Mouse (Mus musculus): ENCODE measurements around the gene 5530401A14Rik. TPM values are rescaled to one million over a fixed set of nuclear protein-coding genes. Genes with fewer than 3 reads are reported as not detected.

The 5530401A14Rik gene
- polyA plus RNA-seq, 1 experiment from 2014 or later, result 0.30 TPM

- H3K4me3 ChIP-seq, result no peak overlapping the region
- H3K36me3 ChIP-seq, result no peaks in the 10 kb centered on the region
- H3K4me2 ChIP-seq, result no peak overlapping the region
- no peaks in the 10 kb centered on the region for H3K27me3 ChIP-seq
- H3K9ac ChIP-seq, result no peak overlapping the region
- 91% methylated on average over 6 of the region's 6 CpGs for WGBS
- 0 out of 2 replicates have a peak overlapping the region, but pooled peaks have one; percentile 86 for H3K27ac ChIP-seq
- peaks cover 22% of the 10 kb centered on the region for H3K4me1 ChIP-seq (replicated peaks)
- ATAC-seq (ENCODE audit: low FRiP score), result no peak
- no peaks in the 10 kb centered on the region for H3K9me3 ChIP-seq
These were observed 36.0 kb downstream of the 5530401A14Rik start for GRCm38 (mm10) chr11:81896511-81896910.

- Histone ChIP-seq H3K9ac (peak overlapping the region; percentile 56), H3K27me3 (no peaks in the 10 kb centered on the region), H3K4me2 (peak overlapping the region; percentile 23; the same call in 1 of the 2 replicates), H3K36me3 (no peaks in the 10 kb centered on the region), H3K27ac (peak overlapping the region; percentile 86), H3K4me1 (replicated peaks) (peaks cover 22% of the 10 kb centered on the region), H3K9me3 (no peaks in the 10 kb centered on the region), H3K4me3 (no peak overlapping the region)
- peak; percentile 73 for ATAC-seq (ENCODE audit: low FRiP score)
- WGBS, result 2% methylated on average over 8 of the region's 8 CpGs
These were observed 37.3 kb downstream of the 5530401A14Rik start for GRCm38 (mm10) chr11:81897547-81898354.

GRCm38 (mm10) chr11:81902318-81902717 lies 41.8 kb downstream of the 5530401A14Rik start:
- H3K4me2 ChIP-seq, result no peak overlapping the region
- H3K4me1 ChIP-seq (replicated peaks), result peaks cover 13% of the 10 kb centered on the region
- ATAC-seq (ENCODE audit: low FRiP score), result no peak
- H3K4me3 ChIP-seq, result no peak overlapping the region
- no peaks in the 10 kb centered on the region for H3K27me3 ChIP-seq
- no peak overlapping the region for H3K9ac ChIP-seq
- H3K27ac ChIP-seq, result no peak overlapping the region
- no peaks in the 10 kb centered on the region for H3K9me3 ChIP-seq
- H3K36me3 ChIP-seq, result no peaks in the 10 kb centered on the region

GRCm38 (mm10) chr11:81908760-81909159 lies 48.3 kb downstream of the 5530401A14Rik start:
- H3K27ac ChIP-seq, result no peak overlapping the region
- WGBS, result 91% methylated on average over 1 of the region's 1 CpGs

GRCm38 (mm10) chr11:81909397-81909894 lies 49.0 kb downstream of the 5530401A14Rik start:
- Histone ChIP-seq H3K4me2 (no peak overlapping the region), H3K27ac (no peak overlapping the region), H3K9me3 (no peaks in the 10 kb centered on the region), H3K4me1 (replicated peaks) (no peaks in the 10 kb centered on the region), H3K9ac (no peak overlapping the region), H3K4me3 (no peak overlapping the region), H3K27me3 (no peaks in the 10 kb centered on the region), H3K36me3 (no peaks in the 10 kb centered on the region)
- no peak for ATAC-seq (ENCODE audit: low FRiP score)
- WGBS, result 81% methylated on average over 5 of the region's 5 CpGs

More at GRCm38 (mm10) chr11:81908760-81909159, 48.3 kb downstream of the 5530401A14Rik start:
- Histone ChIP-seq H3K4me1 (replicated peaks) (no peaks in the 10 kb centered on the region), H3K27me3 (no peaks in the 10 kb centered on the region), H3K4me3 (no peak overlapping the region), H3K36me3 (no peaks in the 10 kb centered on the region), H3K9ac (no peak overlapping the region), H3K9me3 (no peaks in the 10 kb centered on the region), H3K4me2 (no peak overlapping the region)
- no peak for ATAC-seq (ENCODE audit: low FRiP score)

GRCm38 (mm10) chr11:81913071-81913470 lies 52.6 kb downstream of the 5530401A14Rik start:
- WGBS, result 84% methylated on average over 4 of the region's 4 CpGs
- ATAC-seq (ENCODE audit: low FRiP score), result no peak
- no peaks in the 10 kb centered on the region for H3K27me3 ChIP-seq

GRCm38 (mm10) chr11:81915501-81915900 lies 55.0 kb downstream of the 5530401A14Rik start:
- Histone ChIP-seq H3K4me2 (no peak overlapping the region), H3K9ac (peak overlapping the region; percentile 46; the same call in 1 of the 2 replicates)

More at GRCm38 (mm10) chr11:81913071-81913470, 52.6 kb downstream of the 5530401A14Rik start:
- Histone ChIP-seq H3K9me3 (no peaks in the 10 kb centered on the region), H3K4me3 (no peak overlapping the region), H3K36me3 (no peaks in the 10 kb centered on the region), H3K4me2 (no peak overlapping the region), H3K4me1 (replicated peaks) (peaks cover 15% of the 10 kb centered on the region), H3K9ac (no peak overlapping the region), H3K27ac (no peak overlapping the region)

GRCm38 (mm10) chr11:81923096-81923495 lies 62.6 kb downstream of the 5530401A14Rik start:
- WGBS, result 91% methylated on average over 2 of the region's 2 CpGs
- Histone ChIP-seq H3K9ac (no peak overlapping the region), H3K9me3 (no peaks in the 10 kb centered on the region), H3K4me3 (no peak overlapping the region), H3K4me1 (replicated peaks) (0 out of 2 replicates have a peak, but pooled peaks cover 5% of the 10 kb centered on the region), H3K36me3 (no peaks in the 10 kb centered on the region), H3K27me3 (no peaks in the 10 kb centered on the region), H3K27ac (no peak overlapping the region), H3K4me2 (no peak overlapping the region)
- no peak for ATAC-seq (ENCODE audit: low FRiP score)

More at GRCm38 (mm10) chr11:81915501-81915900, 55.0 kb downstream of the 5530401A14Rik start:
- Histone ChIP-seq H3K36me3 (no peaks in the 10 kb centered on the region), H3K9me3 (no peaks in the 10 kb centered on the region), H3K4me3 (no peak overlapping the region), H3K27ac (peak overlapping the region; percentile 64), H3K4me1 (replicated peaks) (peaks cover 15% of the 10 kb centered on the region), H3K27me3 (no peaks in the 10 kb centered on the region)
- no peak for ATAC-seq (ENCODE audit: low FRiP score)
- WGBS, result 29% methylated on average over 6 of the region's 6 CpGs

GRCm38 (mm10) chr11:81923626-81924025 lies 63.2 kb downstream of the 5530401A14Rik start:
- no peak for ATAC-seq (ENCODE audit: low FRiP score)
- 0 out of 2 replicates have a peak, but pooled peaks cover 5% of the 10 kb centered on the region for H3K4me1 ChIP-seq (replicated peaks)
- no peak overlapping the region for H3K9ac ChIP-seq
- no peak overlapping the region for H3K27ac ChIP-seq
- H3K27me3 ChIP-seq, result no peaks in the 10 kb centered on the region
- no peaks in the 10 kb centered on the region for H3K36me3 ChIP-seq
- H3K4me2 ChIP-seq, result no peak overlapping the region
- 92% methylated on average over 4 of the region's 4 CpGs for WGBS
- H3K4me3 ChIP-seq, result no peak overlapping the region
- H3K9me3 ChIP-seq, result no peaks in the 10 kb centered on the region

- Histone ChIP-seq H3K9ac (no peak overlapping the region), H3K4me3 (no peak overlapping the region), H3K4me1 (replicated peaks) (0 out of 2 replicates have a peak, but pooled peaks cover 5% of the 10 kb centered on the region), H3K27ac (no peak overlapping the region), H3K27me3 (no peaks in the 10 kb centered on the region), H3K36me3 (no peaks in the 10 kb centered on the region), H3K4me2 (no peak overlapping the region), H3K9me3 (no peaks in the 10 kb centered on the region)
- no peak for ATAC-seq (ENCODE audit: low FRiP score)
These were observed 65.9 kb downstream of the 5530401A14Rik start for GRCm38 (mm10) chr11:81926393-81926792.

GRCm38 (mm10) chr11:81937516-81937915 lies 77.0 kb downstream of the 5530401A14Rik start:
- Histone ChIP-seq H3K27ac (no peak overlapping the region), H3K36me3 (no peaks in the 10 kb centered on the region), H3K27me3 (no peaks in the 10 kb centered on the region), H3K4me2 (no peak overlapping the region), H3K4me1 (replicated peaks) (no peaks in the 10 kb centered on the region), H3K9me3 (no peaks in the 10 kb centered on the region), H3K9ac (no peak overlapping the region), H3K4me3 (no peak overlapping the region)
- ATAC-seq (ENCODE audit: low FRiP score), result no peak
- WGBS, result 93% methylated on average over 1 of the region's 1 CpGs

- 39% methylated on average over 1 of the region's 1 CpGs for WGBS
- H3K27ac ChIP-seq, result no peak overlapping the region
- no peaks in the 10 kb centered on the region for H3K4me1 ChIP-seq (replicated peaks)
These were observed 80.5 kb downstream of the 5530401A14Rik start for GRCm38 (mm10) chr11:81940988-81941387.

More at GRCm38 (mm10) chr11:81940988-81941387, 80.5 kb downstream of the 5530401A14Rik start:
- ATAC-seq (ENCODE audit: low FRiP score), result no peak
- H3K4me3 ChIP-seq, result no peak overlapping the region
- no peak overlapping the region for H3K4me2 ChIP-seq
- H3K27me3 ChIP-seq, result no peaks in the 10 kb centered on the region
- H3K36me3 ChIP-seq, result no peaks in the 10 kb centered on the region
- H3K9me3 ChIP-seq, result no peaks in the 10 kb centered on the region
- H3K9ac ChIP-seq, result no peak overlapping the region

Measured in hindbrain, embryonic 13.5 days (tissue).